Mouse (Mus musculus): Measurements from ENCODE around the gene Vmn1r143. TPM values are rescaled to one million over a fixed set of nuclear protein-coding genes. Genes with fewer than 3 reads are reported as not detected.
"Not testable (repeated sequence)": the region's sequence is repeated elsewhere in the genome, so short reads cannot be mapped to it uniquely, and the experiment has no call there.

Vmn1r143 gene
- total RNA-seq (2021) = not detected

DNA sequence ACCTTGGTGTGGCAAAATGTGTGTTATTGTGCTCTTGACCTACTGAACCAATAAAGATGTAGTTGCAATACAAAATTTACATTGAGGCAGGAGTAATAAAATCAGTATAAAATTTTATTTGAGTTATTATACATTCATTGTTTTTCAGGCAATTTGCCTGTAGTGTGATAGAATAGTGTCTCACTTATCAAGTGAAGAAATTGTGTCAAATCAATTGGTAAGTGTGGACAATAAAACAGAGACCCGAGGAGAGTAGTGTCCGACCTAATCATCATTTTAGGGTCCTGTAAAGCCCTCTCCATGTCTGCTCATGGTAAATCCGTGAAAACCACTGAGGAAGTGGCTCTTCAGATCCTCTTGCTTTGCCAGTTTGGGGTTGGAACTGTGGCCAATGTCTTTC is at the start of gene Vmn1r143:
Gene Vmn1r143, plus strand, starts transcription at position 301 of the 400 bp plus-strand sequence.
- DNase-seq = not testable (repeated sequence)

- DNase-seq = not testable (repeated sequence)
Observed at GRCm38 (mm10) chr7:22163935-22164334, 25.2 kb upstream of the Vmn1r143 start, which contains the start of gene Vmn1r142. TSS of gene Vmn1r142 (minus strand) at chr7:22164035.

DNA sequence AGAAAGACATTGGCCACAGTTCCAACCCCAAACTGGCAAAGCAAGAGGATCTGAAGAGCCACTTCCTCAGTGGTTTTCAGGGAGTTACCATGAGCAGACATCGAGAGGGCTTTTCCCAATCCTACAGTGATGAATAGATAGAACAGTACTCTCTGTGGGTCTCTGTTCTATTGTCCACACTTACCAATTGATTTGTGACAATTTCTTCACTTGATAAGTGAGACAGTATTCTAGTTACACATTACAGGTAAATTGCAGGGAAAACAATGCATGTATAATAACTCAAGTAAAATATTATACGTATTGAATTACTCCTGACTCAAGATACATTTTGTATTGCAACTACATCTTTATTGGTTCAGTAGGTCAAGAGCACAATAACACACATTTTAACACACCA is 12.0 kb downstream of the Vmn1r143 start, which contains the start of gene Gm8653:
Gene Gm8653, minus strand, starts transcription at position 101 of the 400 bp plus-strand sequence.
- not testable (repeated sequence) for DNase-seq

DNA sequence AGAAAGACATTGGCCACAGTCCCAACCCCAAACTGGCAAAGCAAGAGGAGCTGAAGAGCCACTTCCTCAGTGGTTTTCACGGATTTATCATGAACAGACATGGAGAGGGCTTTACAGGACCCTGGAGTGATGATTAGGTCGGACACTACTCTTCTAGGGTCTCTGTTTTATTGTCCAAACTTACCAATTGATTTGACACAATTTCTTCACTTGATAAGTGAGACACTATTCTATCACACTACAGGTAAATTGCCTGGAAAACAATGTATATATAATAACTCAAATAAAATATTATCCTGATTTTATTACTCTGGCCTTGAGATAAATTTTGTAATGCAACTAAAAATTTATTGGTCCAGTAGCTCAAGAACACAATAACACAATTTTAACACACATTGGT is 40.2 kb downstream of the Vmn1r143 start, which contains the start of gene Gm8453:
Gene Gm8453, minus strand, starts transcription at position 101 of the 400 bp plus-strand sequence.
- not testable (repeated sequence) for DNase-seq

Other genes with a start within 250 kb of the Vmn1r143 start
- gene Vmn1r137, start 194.8 kb upstream of the Vmn1r143 start, total RNA-seq (2021) = not detected
- gene Vmn1r138, start 160.5 kb upstream of the Vmn1r143 start, total RNA-seq (2021) = not detected
- not detected for gene Gm6176, start 133.1 kb upstream of the Vmn1r143 start, total RNA-seq (2021)
- not detected for gene Vmn1r139, start 120.3 kb upstream of the Vmn1r143 start, total RNA-seq (2021)
- not detected for gene Gm16451, start 71.1 kb upstream of the Vmn1r143 start, total RNA-seq (2021)
- not detected for gene Gm10666, start 54.6 kb upstream of the Vmn1r143 start, total RNA-seq (2021)
- not detected for gene Vmn1r142, start 25.3 kb upstream of the Vmn1r143 start, total RNA-seq (2021)
- not detected for gene Gm8653, start 11.9 kb downstream of the Vmn1r143 start, total RNA-seq (2021)
- gene Gm8453, start 40.1 kb downstream of the Vmn1r143 start, total RNA-seq (2021) = not detected
- not detected for gene Gm4187, start 140.3 kb downstream of the Vmn1r143 start, total RNA-seq (2021)
- not detected for gene Gm8660, start 181.7 kb downstream of the Vmn1r143 start, total RNA-seq (2021)
- gene Vmn1r148, start 224.2 kb downstream of the Vmn1r143 start, total RNA-seq (2021) = not detected
- gene Vmn1r149, start 248.9 kb downstream of the Vmn1r143 start, total RNA-seq (2021) = not detected